Mouse (Mus musculus): ENCODE results near the gene Slc24a4. TPM values are rescaled to one million over a fixed set of nuclear protein-coding genes. Genes with fewer than 3 reads are reported as not detected.

Gene Slc24a4
- 3.4 TPM in 2 replicates for polyA plus RNA-seq (2012; rRNA removed)

GRCm38 (mm10) chr12:102128081-102128790 is at the start of gene Slc24a4:
TSS of gene Slc24a4 (plus strand) at chr12:102128733.
- Histone ChIP-seq H3K27me3 (ENCODE audit: control insufficient read depth, insufficient read depth, low read length) (peaks cover 2% of the 10 kb centered on the region; the same call in 1 of the 2 replicates), H3K4me3 (replicated peaks; ENCODE audit: insufficient read depth, low read depth, low read length) (peak within 1 kb of the TSS; percentile 43), H3K4me1 (ENCODE audit: control insufficient read depth, insufficient read depth, low read length) (no peaks in the 10 kb centered on the region), H3K27ac (ENCODE audit: insufficient read depth, low read length) (no peak within 1 kb of the TSS)
- no peak for TF ChIP-seq POLR2A (IDR thresholded peaks at IDR 0.05; ENCODE audit: borderline replicate concordance, insufficient read depth, low read length)
- TF ChIP-seq CTCF (IDR thresholded peaks at IDR 0.05; ENCODE audit: borderline replicate concordance, insufficient read depth, low read depth, low read length) = no peak
- peak; percentile 15 to 37 for DNase-seq
- WGBS = 1% methylated on average over 31 of the region's 34 CpGs

- H3K4me1 ChIP-seq (ENCODE audit: control insufficient read depth, insufficient read depth, low read length) = no peaks in the 10 kb centered on the region
- no peak for DNase-seq
- 85% methylated on average over 13 of the region's 13 CpGs for WGBS
- no peaks in the 10 kb centered on the region for H3K27me3 ChIP-seq (ENCODE audit: control insufficient read depth, insufficient read depth, low read length)
- no peak for TF ChIP-seq POLR2A (IDR thresholded peaks at IDR 0.05; ENCODE audit: borderline replicate concordance, insufficient read depth, low read length)
- no peak for TF ChIP-seq CTCF (IDR thresholded peaks at IDR 0.05; ENCODE audit: borderline replicate concordance, insufficient read depth, low read depth, low read length)
- no peak overlapping the region for H3K27ac ChIP-seq (ENCODE audit: insufficient read depth, low read length)
- no peak overlapping the region for H3K4me3 ChIP-seq (replicated peaks; ENCODE audit: insufficient read depth, low read depth, low read length)
Observed at GRCm38 (mm10) chr12:102082648-102083425, 45.7 kb upstream of the Slc24a4 start.

GRCm38 (mm10) chr12:102090535-102090934 is 38.0 kb upstream of the Slc24a4 start:
- Histone ChIP-seq H3K4me3 (replicated peaks; ENCODE audit: insufficient read depth, low read depth, low read length) (no peak overlapping the region), H3K4me1 (ENCODE audit: control insufficient read depth, insufficient read depth, low read length) (no peaks in the 10 kb centered on the region), H3K27ac (ENCODE audit: insufficient read depth, low read length) (no peak overlapping the region), H3K27me3 (ENCODE audit: control insufficient read depth, insufficient read depth, low read length) (no peaks in the 10 kb centered on the region)
- WGBS = 96% methylated on average over 1 of the region's 1 CpGs
- no peak for DNase-seq
- TF ChIP-seq CTCF (IDR thresholded peaks at IDR 0.05; ENCODE audit: borderline replicate concordance, insufficient read depth, low read depth, low read length) = no peak
- no peak for TF ChIP-seq POLR2A (IDR thresholded peaks at IDR 0.05; ENCODE audit: borderline replicate concordance, insufficient read depth, low read length)

GRCm38 (mm10) chr12:102092342-102093094 is 36.0 kb upstream of the Slc24a4 start:
- TF ChIP-seq CTCF (IDR thresholded peaks at IDR 0.05; ENCODE audit: borderline replicate concordance, insufficient read depth, low read depth, low read length) (no peak), POLR2A (IDR thresholded peaks at IDR 0.05; ENCODE audit: borderline replicate concordance, insufficient read depth, low read length) (no peak)
- WGBS = 86% methylated on average over 15 of the region's 15 CpGs

GRCm38 (mm10) chr12:102105990-102106389 is 22.5 kb upstream of the Slc24a4 start:
- TF ChIP-seq POLR2A (IDR thresholded peaks at IDR 0.05; ENCODE audit: borderline replicate concordance, insufficient read depth, low read length) = no peak
- TF ChIP-seq CTCF (IDR thresholded peaks at IDR 0.05; ENCODE audit: borderline replicate concordance, insufficient read depth, low read depth, low read length) = no peak
- Histone ChIP-seq H3K4me1 (ENCODE audit: control insufficient read depth, insufficient read depth, low read length) (no peaks in the 10 kb centered on the region), H3K4me3 (replicated peaks; ENCODE audit: insufficient read depth, low read depth, low read length) (no peak overlapping the region), H3K27ac (ENCODE audit: insufficient read depth, low read length) (no peak overlapping the region), H3K27me3 (ENCODE audit: control insufficient read depth, insufficient read depth, low read length) (no peaks in the 10 kb centered on the region; the same call in 1 of the 2 replicates)
- 45% methylated on average over 1 of the region's 1 CpGs for WGBS
- DNase-seq = no peak

More at GRCm38 (mm10) chr12:102092342-102093094, 36.0 kb upstream of the Slc24a4 start:
- no peak for DNase-seq
- Histone ChIP-seq H3K4me3 (replicated peaks; ENCODE audit: insufficient read depth, low read depth, low read length) (no peak overlapping the region), H3K27me3 (ENCODE audit: control insufficient read depth, insufficient read depth, low read length) (no peaks in the 10 kb centered on the region), H3K4me1 (ENCODE audit: control insufficient read depth, insufficient read depth, low read length) (no peaks in the 10 kb centered on the region), H3K27ac (ENCODE audit: insufficient read depth, low read length) (no peak overlapping the region)

GRCm38 (mm10) chr12:102108851-102109250 is 19.7 kb upstream of the Slc24a4 start:
- H3K4me1 ChIP-seq (ENCODE audit: control insufficient read depth, insufficient read depth, low read length) = no peaks in the 10 kb centered on the region
- no peaks in the 10 kb centered on the region for H3K27me3 ChIP-seq (ENCODE audit: control insufficient read depth, insufficient read depth, low read length)
- TF ChIP-seq POLR2A (IDR thresholded peaks at IDR 0.05; ENCODE audit: borderline replicate concordance, insufficient read depth, low read length) = no peak
- TF ChIP-seq CTCF (IDR thresholded peaks at IDR 0.05; ENCODE audit: borderline replicate concordance, insufficient read depth, low read depth, low read length) = no peak
- no peak for DNase-seq
- H3K4me3 ChIP-seq (replicated peaks; ENCODE audit: insufficient read depth, low read depth, low read length) = no peak overlapping the region
- H3K27ac ChIP-seq (ENCODE audit: insufficient read depth, low read length) = no peak overlapping the region

- 68% methylated on average over 4 of the region's 4 CpGs for WGBS
- Histone ChIP-seq H3K4me1 (ENCODE audit: control insufficient read depth, insufficient read depth, low read length) (no peaks in the 10 kb centered on the region; the same call in 1 of the 2 replicates), H3K27ac (ENCODE audit: insufficient read depth, low read length) (no peak overlapping the region), H3K27me3 (ENCODE audit: control insufficient read depth, insufficient read depth, low read length) (no peaks in the 10 kb centered on the region), H3K4me3 (replicated peaks; ENCODE audit: insufficient read depth, low read depth, low read length) (no peak overlapping the region)
- no peak for DNase-seq
- no peak for TF ChIP-seq POLR2A (IDR thresholded peaks at IDR 0.05; ENCODE audit: borderline replicate concordance, insufficient read depth, low read length)
- TF ChIP-seq CTCF (IDR thresholded peaks at IDR 0.05; ENCODE audit: borderline replicate concordance, insufficient read depth, low read depth, low read length) = no peak
Observed at GRCm38 (mm10) chr12:102112491-102112890, 16.0 kb upstream of the Slc24a4 start.

Data from cerebellum, adult 2 months (tissue).